Mouse (Mus musculus) brown adipose tissue, adult 24 weeks (tissue): ENCODE measurements around the gene Ttc30a2. TPM values are rescaled to one million over a fixed set of nuclear protein-coding genes. Genes with fewer than 3 reads are reported as not detected.
"Not testable (repeated sequence)": the region's sequence is repeated elsewhere in the genome, so short reads cannot be mapped to it uniquely, and the experiment has no call there.

Experiments
- H3K27ac ChIP-seq: fragments of 200-500 bp; replicated peaks from 2 replicates; pipeline ENCODE4 v1.5.1; 2012; ENCODE audit warnings: low read depth, mild to moderate bottlenecking, low read length
- H3K4me1 ChIP-seq: fragments of 200-500 bp; 2 replicates; pipeline ENCODE4 v1.6.1; 2012; ENCODE audit warnings: low read length, mixed read lengths; ENCODE audit not compliant: control insufficient read depth, insufficient read depth, insufficient read length
- H3K4me3 ChIP-seq: fragments of 200-500 bp; 2 replicates; pipeline ENCODE4 v1.5.1; 2012; ENCODE audit warnings: low read depth, mild to moderate bottlenecking, low read length, moderate library complexity; ENCODE audit not compliant: insufficient read depth
- polyA plus RNA-seq: library from polyadenylated mRNA; stranded (reverse); fragments of >200 nt; gene quantifications from 2 replicates; pipeline ENCODE4 v1.2.4, GENCODE M21; 2012; ENCODE audit not compliant: missing spikeins, insufficient read depth, insufficient read length

Gene Ttc30a2
- polyA plus RNA-seq = not detected in 2 replicates

DNA sequence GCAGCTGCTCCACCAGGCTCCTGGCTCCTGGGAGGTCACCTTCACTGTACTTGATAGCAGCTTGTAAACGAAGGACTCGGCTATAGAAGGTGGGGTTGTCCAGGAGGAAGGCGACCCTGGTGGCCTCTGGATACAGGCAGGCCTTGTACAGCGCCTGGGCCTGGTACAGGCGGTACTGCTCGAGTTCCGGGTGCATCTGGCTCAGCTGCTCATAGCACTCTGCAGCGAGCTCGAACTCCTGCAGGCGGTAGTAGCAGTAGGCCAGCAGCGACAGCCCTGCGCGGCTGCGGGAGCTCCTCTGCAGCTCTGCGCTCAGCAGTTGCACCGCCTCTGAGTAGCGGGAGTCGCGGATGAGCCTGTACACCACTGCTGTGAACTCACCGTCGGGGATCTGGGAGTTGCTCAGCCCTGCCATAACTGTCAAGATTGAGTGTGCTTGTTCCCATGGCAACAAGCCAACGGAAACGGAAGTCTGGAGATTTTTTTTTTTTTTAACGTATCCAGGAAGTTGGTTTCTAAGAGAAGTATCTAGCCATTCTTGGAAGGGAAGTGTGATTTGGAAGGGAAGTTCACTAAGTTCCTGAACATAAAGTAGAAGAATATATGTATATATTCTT lies at the start of gene Ttc30a2:
Gene Ttc30a2 (minus strand): TSS at position 419 of the 617 bp plus-strand sequence.
- H3K27ac ChIP-seq, H3K4me3 ChIP-seq: not testable (repeated sequence)

DNA sequence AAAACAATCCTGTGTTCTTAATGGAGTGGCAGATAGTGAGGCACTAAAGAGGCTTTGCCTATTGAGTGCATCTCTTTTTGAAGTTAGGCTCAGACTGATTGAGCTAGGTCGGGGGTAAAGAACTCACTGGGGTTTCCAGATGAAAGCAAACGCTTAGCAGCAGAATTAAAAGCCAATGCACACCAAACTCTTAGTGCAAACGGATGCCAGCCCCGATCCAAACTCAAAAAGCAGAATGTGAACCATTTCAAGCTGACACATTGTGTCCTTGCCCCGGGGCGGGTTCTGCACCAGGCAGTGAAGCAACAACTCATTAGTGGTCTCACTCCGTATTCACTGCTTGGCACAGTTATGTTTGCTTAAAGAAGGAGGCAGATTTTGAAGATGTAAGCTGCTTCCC lies 38.9 kb upstream of the Ttc30a2 start:
- no peak overlapping the region for H3K27ac ChIP-seq

More for the DNA sequence above, at the start of gene Ttc30a2:
- H3K4me1 ChIP-seq = not testable (repeated sequence)

GRCm38 (mm10) chr2:76016136-76016535 lies 38.2 kb upstream of the Ttc30a2 start:
- Histone ChIP-seq H3K4me3 (no peak overlapping the region), H3K27ac (no peak overlapping the region), H3K4me1 (no peaks in the 10 kb centered on the region)

More for the DNA sequence above, 38.9 kb upstream of the Ttc30a2 start:
- H3K4me3 ChIP-seq = no peak overlapping the region
- no peaks in the 10 kb centered on the region for H3K4me1 ChIP-seq

DNA sequence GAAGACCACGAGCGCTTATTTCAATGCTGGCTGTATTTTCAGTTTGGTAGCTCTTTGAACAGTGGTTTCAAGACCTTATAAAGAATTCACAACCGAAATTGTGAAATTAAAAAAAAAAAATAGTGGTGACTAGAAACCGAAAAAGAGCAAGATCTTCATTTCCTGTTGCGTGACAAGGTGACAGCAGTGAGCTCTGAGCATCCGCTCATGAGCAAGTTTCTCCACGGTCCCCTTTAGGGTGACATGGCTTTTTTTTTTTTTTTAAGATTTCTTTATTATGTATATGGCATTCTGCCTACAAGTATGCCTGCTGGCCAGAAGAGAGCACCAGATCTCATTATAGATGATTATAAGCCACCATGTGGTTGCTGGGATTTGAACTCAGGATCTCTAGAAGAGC lies 37.5 kb upstream of the Ttc30a2 start:
- Histone ChIP-seq H3K4me3 (no peak overlapping the region), H3K4me1 (no peaks in the 10 kb centered on the region)

GRCm38 (mm10) chr2:76014659-76015058 lies 36.7 kb upstream of the Ttc30a2 start:
- H3K4me3 ChIP-seq = no peak overlapping the region
- no peak overlapping the region for H3K27ac ChIP-seq
- no peaks in the 10 kb centered on the region for H3K4me1 ChIP-seq

More for the DNA sequence above, 37.5 kb upstream of the Ttc30a2 start:
- no peak overlapping the region for H3K27ac ChIP-seq

- Histone ChIP-seq H3K4me3 (no peak overlapping the region), H3K27ac (no peak overlapping the region), H3K4me1 (no peaks in the 10 kb centered on the region)
Measured at GRCm38 (mm10) chr2:76006194-76006593, 28.2 kb upstream of the Ttc30a2 start.

DNA sequence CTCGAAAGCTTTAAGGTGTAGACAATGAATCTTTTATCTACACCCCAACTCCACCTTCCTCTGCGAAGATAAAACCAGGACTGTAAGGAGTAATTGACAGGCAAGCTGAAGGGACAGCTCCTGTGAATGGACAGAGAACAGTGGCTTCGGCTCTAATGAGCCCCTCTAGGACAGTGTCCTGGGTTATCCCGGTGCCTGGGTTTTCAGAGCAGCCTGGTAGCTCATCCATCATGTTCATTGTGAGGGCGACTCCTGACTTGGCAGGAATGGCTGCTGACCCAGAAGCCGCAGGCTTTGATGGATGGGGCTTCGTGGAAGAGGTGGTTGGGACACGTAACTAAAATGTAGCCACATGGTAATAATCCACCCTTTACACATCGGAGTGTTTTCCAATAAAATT lies 24.9 kb upstream of the Ttc30a2 start:
- peaks cover 6% of the 10 kb centered on the region for H3K4me1 ChIP-seq
- no peak overlapping the region for H3K4me3 ChIP-seq
- no peak overlapping the region for H3K27ac ChIP-seq

DNA sequence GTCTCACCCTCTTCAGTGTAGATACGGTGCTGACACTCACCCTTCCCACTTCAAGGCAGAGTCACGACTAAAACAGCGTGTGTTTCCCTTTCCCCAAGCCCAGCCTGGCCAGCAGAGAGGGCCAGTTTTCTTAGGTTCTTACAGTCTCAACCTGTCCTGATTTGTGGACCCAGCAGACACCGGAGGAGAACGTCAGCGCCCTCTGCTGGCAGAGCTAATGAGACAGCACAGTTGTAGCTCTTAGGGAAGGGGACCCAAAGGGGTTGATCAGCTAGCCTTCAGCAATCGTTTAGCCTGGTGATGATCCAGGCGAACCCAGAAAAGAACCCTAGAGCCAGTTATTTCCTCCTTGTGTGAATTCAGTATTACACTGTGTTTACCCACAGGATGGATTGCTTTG lies 23.4 kb upstream of the Ttc30a2 start:
- H3K27ac ChIP-seq = no peak overlapping the region

GRCm38 (mm10) chr2:75999636-76000035 lies 21.7 kb upstream of the Ttc30a2 start:
- H3K27ac ChIP-seq = peak overlapping the region; percentile 58
- no peak overlapping the region for H3K4me3 ChIP-seq
- peaks cover 9% of the 10 kb centered on the region for H3K4me1 ChIP-seq

More for the DNA sequence above, 23.4 kb upstream of the Ttc30a2 start:
- Histone ChIP-seq H3K4me1 (peaks cover 9% of the 10 kb centered on the region), H3K4me3 (no peak overlapping the region)

- H3K4me1 ChIP-seq = peaks cover 9% of the 10 kb centered on the region
- no peak overlapping the region for H3K4me3 ChIP-seq
- no peak overlapping the region for H3K27ac ChIP-seq
Measured at GRCm38 (mm10) chr2:75998692-75999091, 20.7 kb upstream of the Ttc30a2 start.

DNA sequence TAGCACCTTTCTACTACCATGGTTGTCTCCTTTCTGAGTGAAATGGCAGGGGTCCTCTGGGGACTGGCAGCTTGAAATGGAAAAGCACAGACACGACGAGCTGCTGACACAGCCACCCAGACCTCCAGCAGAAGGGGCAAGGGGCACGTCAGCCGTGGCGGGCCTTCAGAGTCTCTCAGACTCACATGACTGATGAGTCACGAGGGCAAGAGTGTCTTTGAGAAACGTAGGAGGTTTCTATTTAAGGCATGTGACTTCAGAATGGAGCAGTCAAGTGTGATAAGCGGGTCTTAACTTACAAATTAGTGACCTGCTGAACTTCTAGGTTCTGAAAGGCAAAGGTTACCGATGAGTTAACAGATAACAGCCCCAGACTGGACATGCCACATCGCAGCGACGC lies 19.8 kb upstream of the Ttc30a2 start:
- Histone ChIP-seq H3K4me3 (no peak overlapping the region), H3K27ac (no peak overlapping the region), H3K4me1 (peaks cover 9% of the 10 kb centered on the region)

- H3K4me3 ChIP-seq = no peak overlapping the region
- H3K4me1 ChIP-seq = peaks cover 7% of the 10 kb centered on the region
- H3K27ac ChIP-seq = no peak overlapping the region
Measured at GRCm38 (mm10) chr2:75994841-75995240, 16.9 kb upstream of the Ttc30a2 start.

- no peak overlapping the region for H3K4me3 ChIP-seq
- no peaks in the 10 kb centered on the region for H3K4me1 ChIP-seq
- H3K27ac ChIP-seq = no peak overlapping the region
Measured at GRCm38 (mm10) chr2:75991581-75992205, 13.7 kb upstream of the Ttc30a2 start.

GRCm38 (mm10) chr2:75990885-75991539 lies 13.0 kb upstream of the Ttc30a2 start:
- Histone ChIP-seq H3K27ac (no peak overlapping the region), H3K4me3 (peak overlapping the region; percentile 26; the same call in 1 of the 2 replicates), H3K4me1 (no peaks in the 10 kb centered on the region)

DNA sequence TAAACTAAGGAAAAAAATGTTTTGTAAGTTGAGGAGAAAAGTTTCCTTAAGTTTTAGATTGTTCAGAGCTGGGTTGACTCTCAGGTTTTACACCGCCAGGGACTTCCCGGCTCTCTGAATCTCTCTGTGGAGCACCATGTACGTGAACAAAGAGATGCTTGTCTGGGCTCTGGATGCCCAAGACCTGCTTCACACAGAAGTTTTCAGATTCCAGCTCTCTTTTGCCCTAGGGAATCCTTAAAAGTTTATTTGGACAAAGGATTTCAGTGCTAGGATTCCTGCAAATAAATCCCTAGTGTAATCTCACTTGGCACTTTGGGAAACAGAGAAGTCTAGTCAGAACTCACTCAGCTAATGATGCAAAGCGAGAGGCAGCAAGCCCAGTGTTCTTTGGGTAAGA lies 11.7 kb upstream of the Ttc30a2 start:
- no peak overlapping the region for H3K27ac ChIP-seq
- no peak overlapping the region for H3K4me3 ChIP-seq
- no peaks in the 10 kb centered on the region for H3K4me1 ChIP-seq
